Mouse (Mus musculus) Patski (cell line): ENCODE measurements around the gene Cnnm4. TPM values are rescaled to one million over a fixed set of nuclear protein-coding genes. Genes with fewer than 3 reads are reported as not detected.

Experiments used
- ATAC-seq: fragments of 100-300 bp; one replicate; pipeline ENCODE4 v1.8.0; 2021
- CTCF ChIA-PET: fragments of 350-600 bp; sonication (Branson Sonifier 250); formaldehyde crosslinking; loops from one replicate; lab custom pipeline; 2022; ENCODE audit warnings: inconsistent platforms; lab: Charles Lee
- POLR2A ChIA-PET: fragments of 350-600 bp; sonication (Branson Sonifier 250); formaldehyde crosslinking; loops from one replicate; lab custom pipeline; 2022; ENCODE audit warnings: antibody characterized with exemption, inconsistent platforms; lab: Charles Lee
- DNase-seq: peaks from one replicate; pipeline ENCODE4 v3.0.0-alpha.2; 2011; ENCODE audit warnings: low read depth, low spot score
- H3K27me3 ChIP-seq: fragments of 371-371 bp; one replicate; pipeline ENCODE4 v1.5.1; 2021
- CTCF ChIP-seq: fragments of 100-300 bp; IDR thresholded peaks from one replicate; pipeline ENCODE4 v1.5.1; 2021
- in situ Hi-C: fragments of 300-500 bp; cut with MboI; formaldehyde crosslinking; loops from 3 replicates; pipeline ENCODE4 v1.11.1; 2018; ENCODE audit warnings: low pct_unique_long_range_greater_than_20kb, mixed read lengths
- polyA plus RNA-seq: library from polyadenylated mRNA; unstranded; gene quantifications from one replicate; pipeline ENCODE4 v1.2.3, GENCODE M21; 2021

The Cnnm4 gene
- 5.7 TPM for polyA plus RNA-seq

DNA sequence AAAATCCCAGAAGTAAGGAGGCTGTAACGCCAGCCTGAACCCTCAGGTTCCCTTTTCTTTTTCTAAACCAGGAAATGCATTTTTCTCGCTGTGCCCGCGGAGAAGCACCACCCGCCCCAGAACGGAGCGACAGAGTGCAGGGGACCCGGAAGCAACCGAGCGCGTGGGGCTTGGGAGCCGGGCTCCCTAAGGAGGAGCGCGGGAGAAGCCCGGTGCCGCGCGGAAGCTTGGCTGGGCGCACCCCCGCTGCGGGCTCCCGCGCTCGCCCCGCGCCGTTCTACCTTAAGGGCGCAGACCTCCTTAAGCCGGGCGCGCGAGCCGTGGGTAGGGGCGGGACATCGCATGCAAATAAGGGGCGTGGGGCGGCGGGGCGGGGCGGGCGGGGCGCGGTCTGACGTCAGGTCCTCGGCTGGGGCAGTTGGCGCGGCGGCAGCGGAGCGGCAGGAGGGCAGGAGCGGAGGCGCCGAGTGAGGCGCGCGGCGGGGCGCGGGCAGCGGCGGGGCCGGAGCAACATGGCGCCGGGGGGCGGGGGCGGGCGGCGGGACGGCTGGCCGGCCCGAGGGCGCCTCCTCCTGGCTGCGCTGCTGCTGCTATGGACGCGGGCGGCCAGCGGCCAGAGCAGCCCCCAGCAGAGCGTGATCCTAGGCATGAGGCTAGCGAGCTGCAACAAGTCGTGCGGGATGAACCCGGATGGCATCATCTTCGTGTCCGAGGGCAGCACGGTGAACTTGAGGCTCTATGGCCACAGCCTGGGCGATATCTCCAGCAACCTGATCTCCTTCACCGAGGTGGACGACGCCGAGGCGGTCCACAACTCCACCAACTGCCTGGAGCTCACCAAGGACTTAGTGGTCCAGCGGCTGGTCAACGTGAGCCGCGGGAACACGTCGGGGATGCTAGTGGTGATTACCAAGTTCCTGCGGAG, at the start of gene Cnnm4:
Cnnm4 (plus strand) TSS at position 440 of the 925 bp plus-strand sequence.
- no peak for TF ChIP-seq CTCF
- DNase-seq (no peak), ATAC-seq (peak; percentile 87)
- POLR2A ChIA-PET: no interaction called here
- no peaks in the 10 kb centered on the region for H3K27me3 ChIP-seq
- in situ Hi-C loops: loop anchor here (10.0 kb wide), 1 partner anchor 107 kb away; the partner anchor contains the start of gene Kansl3
- CTCF ChIA-PET: interaction anchor here (0.8 to 1.5 kb wide), 4 partner anchors 12 to 138 kb away, joined by 3 read pairs; no protein-coding TSS in a partner anchor

DNA sequence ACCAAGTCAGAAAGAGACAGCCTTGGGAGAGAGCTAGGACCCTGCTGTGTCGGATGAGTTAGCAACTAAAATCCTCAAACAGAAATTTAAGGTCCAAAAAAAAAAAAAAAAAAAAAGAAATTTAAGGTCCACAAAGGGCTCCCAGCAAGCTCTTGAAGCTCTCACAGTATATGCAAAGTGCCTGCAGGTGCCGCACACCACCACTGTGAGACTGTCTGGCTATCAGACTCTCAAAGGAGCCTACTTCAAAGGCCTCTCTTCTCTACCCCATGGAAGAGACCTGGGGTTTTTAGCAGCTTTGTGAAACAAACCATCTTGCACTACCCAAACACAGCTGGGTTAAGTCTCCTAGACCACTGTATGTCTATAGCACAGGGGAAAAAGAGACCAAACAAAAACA, 41.9 kb upstream of the Cnnm4 start:
- no peak for TF ChIP-seq CTCF
- ATAC-seq (no peak), DNase-seq (no peak)
- H3K27me3 ChIP-seq: no peaks in the 10 kb centered on the region
- POLR2A ChIA-PET: no interaction called here
- in situ Hi-C loops: no loop called here
- CTCF ChIA-PET: interaction anchor here (1.1 kb wide), 1 partner anchor 8 kb away, joined by 4 read pairs; no protein-coding TSS in a partner anchor

DNA sequence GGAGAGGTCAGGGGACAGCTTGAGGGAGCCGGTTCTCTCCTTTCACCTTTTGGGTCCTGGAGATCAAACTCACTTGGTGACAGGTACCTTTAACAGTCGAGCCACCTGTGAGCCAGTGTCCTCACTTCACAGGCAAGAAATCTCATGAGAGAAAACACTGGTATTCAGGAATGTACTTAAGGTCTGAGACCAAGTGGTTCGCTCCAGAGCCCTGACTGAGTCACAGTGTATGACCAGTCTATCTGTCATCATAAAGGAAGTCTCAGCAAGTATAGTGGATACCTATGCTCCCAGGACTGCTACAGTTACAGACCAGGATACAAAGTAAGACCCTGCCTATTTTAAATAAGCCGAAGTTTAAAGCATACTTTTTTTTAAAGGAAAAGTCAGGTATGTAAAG, 38.4 kb upstream of the Cnnm4 start:
- in situ Hi-C loops: no loop called here
- ATAC-seq (peak; percentile 70), DNase-seq (no peak)
- no peak for TF ChIP-seq CTCF
- ChIA-PET CTCF (no interaction called here), POLR2A (no interaction called here)
- no peaks in the 10 kb centered on the region for H3K27me3 ChIP-seq

DNA sequence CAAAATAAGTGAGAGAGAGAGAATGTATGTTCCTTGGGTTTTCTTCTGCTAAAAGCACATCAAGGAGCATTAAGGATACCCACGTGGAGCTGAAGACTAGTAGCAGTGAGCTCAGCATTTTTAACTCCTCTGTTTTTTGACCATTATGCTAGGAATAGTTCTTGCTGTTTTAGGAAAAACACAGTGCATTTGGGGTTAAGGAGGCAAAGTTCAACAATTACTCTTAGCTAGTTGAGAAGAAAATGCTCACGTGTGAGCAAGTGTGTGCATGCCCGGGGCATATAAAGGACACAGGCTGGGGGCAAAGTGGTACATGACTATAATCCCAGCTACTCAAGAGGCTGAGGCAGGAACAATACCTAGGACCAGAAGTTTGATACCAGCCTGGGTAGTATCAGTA, 37.8 kb upstream of the Cnnm4 start:
- POLR2A ChIA-PET: interaction anchor here (0.6 kb wide), 1 partner anchor 62 kb away, joined by 4 read pairs; no protein-coding TSS in a partner anchor
- DNase-seq: no peak
- ATAC-seq: no peak
- no peak for TF ChIP-seq CTCF
- CTCF ChIA-PET: no interaction called here
- H3K27me3 ChIP-seq: no peaks in the 10 kb centered on the region
- in situ Hi-C loops: no loop called here

DNA sequence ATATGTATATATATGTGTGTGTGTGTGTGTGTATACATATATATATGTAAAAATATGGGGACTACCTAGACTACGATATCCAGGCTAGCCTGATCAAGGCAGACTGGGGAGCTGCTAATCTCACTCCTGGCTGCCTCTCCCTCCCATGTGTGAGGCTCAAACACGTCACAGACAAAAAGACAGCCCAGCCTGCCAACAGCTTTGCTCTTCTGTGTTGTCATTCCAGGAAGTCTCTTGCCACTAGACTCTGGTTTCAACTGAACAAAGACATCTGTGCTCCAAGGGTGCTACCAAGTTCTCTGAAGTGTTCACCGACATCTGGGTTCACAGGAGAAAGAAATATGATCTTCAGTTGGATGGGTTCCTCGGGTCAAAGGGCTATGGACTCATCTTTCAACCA, 36.3 kb upstream of the Cnnm4 start:
- TF ChIP-seq CTCF: no peak
- DNase-seq (no peak), ATAC-seq (no peak)
- H3K27me3 ChIP-seq: no peaks in the 10 kb centered on the region
- in situ Hi-C loops: no loop called here
- CTCF ChIA-PET: interaction anchor here (1.5 kb wide), 1 partner anchor 9 kb away, joined by 3 read pairs; no protein-coding TSS in a partner anchor
- POLR2A ChIA-PET: no interaction called here

DNA sequence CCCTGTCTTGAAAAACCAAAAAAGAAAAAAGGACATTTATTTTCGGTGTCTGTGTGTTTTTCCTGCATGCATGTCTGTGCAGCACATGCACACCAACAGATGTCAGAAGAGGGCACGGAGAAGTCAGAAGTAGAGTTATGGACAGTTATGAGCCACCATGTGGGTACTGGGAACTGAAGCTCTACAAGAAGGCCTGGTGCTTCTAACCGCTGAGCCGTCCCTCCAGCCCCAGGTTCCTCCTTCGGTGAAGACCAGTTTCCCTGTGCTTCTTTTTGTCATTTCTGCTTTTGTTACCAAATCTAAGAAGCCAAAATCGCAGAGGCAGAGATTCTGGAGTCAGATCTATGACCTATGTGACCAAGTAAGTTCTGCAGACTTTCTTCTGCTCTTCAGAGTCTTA, 34.9 kb upstream of the Cnnm4 start:
- H3K27me3 ChIP-seq: no peaks in the 10 kb centered on the region
- ChIA-PET CTCF (interaction anchor here (1.5 to 1.6 kb wide), 2 partner anchors 11 to 65 kb away, joined by 3 to 5 read pairs; no protein-coding TSS in a partner anchor), POLR2A (no interaction called here)
- no peak for TF ChIP-seq CTCF
- in situ Hi-C loops: no loop called here
- DNase-seq (no peak), ATAC-seq (no peak)

DNA sequence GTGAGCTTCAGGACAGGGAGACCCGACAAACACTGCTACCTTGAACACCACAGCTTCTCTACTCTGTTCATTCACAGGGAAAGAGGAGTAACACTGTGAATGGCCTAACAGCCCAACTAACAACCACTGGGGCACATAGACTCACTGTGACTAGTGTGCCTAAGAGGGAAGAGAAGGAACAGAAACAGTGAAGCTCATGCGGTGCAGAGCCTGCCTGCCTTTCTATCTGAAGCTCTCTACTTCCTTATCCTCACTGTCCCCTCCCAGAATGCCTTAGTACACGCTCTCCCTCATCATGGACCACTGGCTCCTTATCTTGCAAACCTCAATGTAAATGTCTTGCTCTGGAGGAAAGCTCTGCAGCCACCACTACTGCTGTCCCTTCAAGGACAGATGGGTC, 34.2 kb upstream of the Cnnm4 start:
- DNase-seq (no peak), ATAC-seq (no peak)
- TF ChIP-seq CTCF: no peak
- in situ Hi-C loops: no loop called here
- no peaks in the 10 kb centered on the region for H3K27me3 ChIP-seq
- ChIA-PET POLR2A (interaction anchor here (0.6 kb wide), 1 partner anchor 336 kb away, joined by 3 read pairs; no protein-coding TSS in a partner anchor), CTCF (interaction anchor here (1.6 kb wide), 1 partner anchor 64 kb away, joined by 5 read pairs; no protein-coding TSS in a partner anchor)

DNA sequence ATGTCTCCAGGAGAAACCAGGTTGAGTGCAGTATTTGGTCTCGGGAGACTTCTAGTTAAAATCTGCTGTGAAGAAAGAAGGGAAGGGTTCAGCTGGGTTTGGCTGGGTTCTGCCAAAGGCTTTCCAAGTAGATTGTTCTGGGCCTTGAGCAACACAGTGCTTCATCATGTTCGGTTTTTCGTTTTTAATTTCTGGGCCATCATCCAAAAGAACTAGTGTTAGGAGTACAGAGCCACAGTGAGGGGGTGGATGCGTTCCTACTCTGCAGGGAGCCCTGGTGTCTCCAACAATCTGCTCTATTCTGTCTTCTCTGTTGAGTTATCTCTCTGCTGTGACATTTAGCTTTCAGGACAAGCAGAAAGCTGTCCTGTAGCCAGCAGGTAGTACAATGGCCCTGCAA, 30.3 kb upstream of the Cnnm4 start:
- CTCF ChIA-PET: no interaction called here
- no peak for TF ChIP-seq CTCF
- H3K27me3 ChIP-seq: no peaks in the 10 kb centered on the region
- in situ Hi-C loops: no loop called here
- no peak for DNase-seq
- no peak for ATAC-seq
- POLR2A ChIA-PET: no interaction called here

DNA sequence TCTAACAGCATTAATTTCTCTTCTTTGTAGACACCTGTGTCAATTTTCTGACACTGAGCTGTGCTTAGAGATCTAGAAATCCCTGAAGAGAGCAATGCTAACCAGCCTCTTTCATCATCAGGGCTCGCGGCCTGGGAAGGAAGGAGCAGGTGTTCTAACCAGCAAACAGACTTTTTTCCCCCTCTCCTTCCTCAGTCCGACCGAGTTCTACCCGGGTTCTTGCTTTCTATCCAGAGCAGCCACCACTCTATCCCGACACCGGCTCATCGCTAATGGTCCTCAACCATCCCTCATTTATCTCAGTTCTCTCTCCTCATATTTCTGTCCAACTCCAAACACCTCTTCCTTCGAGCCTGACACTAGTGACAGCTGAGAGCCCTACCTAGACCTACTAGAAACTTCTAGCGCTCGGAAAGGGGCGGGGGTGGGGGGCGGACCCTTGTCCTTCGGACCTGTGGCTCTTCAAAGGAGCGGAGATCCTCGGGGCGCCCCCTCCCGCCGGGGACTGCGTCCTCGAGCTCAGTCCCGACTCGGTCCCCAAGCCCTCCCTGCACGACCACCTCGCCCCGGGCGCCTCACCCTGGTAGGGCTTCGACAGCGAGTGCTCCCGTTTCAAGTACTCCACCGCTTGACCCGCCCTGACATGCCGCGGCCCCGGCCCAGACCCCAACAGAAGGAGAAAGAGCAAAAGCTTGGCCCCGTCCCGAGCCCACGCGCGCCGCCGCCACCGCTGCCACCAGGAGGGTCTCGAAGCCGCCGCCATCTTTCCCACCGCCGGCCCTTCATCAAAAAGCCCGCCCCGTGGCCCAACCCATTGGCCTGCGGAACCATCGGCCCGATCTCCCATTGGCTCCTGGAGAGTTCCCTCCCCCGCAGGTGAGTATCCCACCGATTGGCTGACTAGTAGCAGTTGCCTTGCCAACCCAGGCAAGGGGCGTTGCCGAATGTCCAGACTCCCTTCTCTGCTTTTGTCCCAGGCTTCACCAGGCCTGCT, 26.7 kb upstream of the Cnnm4 start, which contains the start of gene Lman2l:
Lman2l (minus strand) TSS at position 801 of the 994 bp plus-strand sequence.
- POLR2A ChIA-PET: interaction anchor here (0.7 kb wide), 1 partner anchor 82 kb away, joined by 5 read pairs; no protein-coding TSS in a partner anchor
- in situ Hi-C loops: no loop called here
- peak; percentile 99 for ATAC-seq
- DNase-seq: peak; percentile 71
- TF ChIP-seq CTCF: no peak
- CTCF ChIA-PET: interaction anchor here (1.2 kb wide), 1 partner anchor 48 kb away, joined by 3 read pairs; no protein-coding TSS in a partner anchor
- no peaks in the 10 kb centered on the region for H3K27me3 ChIP-seq

DNA sequence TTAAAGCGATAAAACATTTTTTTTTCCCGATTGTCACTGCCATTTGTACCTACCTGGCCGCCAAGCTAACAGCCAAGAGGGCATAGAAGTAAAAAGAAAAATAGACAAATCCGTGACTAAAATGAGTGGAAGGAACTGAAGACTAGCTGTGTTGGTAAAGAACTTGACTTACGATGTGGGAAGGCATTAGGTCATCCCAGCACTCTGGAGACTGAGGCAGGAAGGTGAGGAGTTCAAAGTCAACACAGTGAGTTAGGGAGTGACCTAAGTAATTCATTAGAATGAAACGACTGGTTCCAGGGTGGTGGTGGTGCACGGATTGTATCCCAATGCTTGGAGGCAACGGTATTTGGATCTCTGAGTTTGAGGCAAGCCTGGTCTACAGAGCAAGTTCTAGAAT, 25.9 kb upstream of the Cnnm4 start:
- in situ Hi-C loops: no loop called here
- H3K27me3 ChIP-seq: no peaks in the 10 kb centered on the region
- CTCF ChIA-PET: no interaction called here
- ATAC-seq: no peak
- no peak for DNase-seq
- POLR2A ChIA-PET: no interaction called here
- TF ChIP-seq CTCF: no peak
